Mouse (Mus musculus) kidney, adult 18-20 months (tissue): Measurements from ENCODE around the gene Spred3.
"Not testable (repeated sequence)": the region's sequence is repeated elsewhere in the genome, so short reads cannot be mapped to it uniquely, and the experiment has no call there.

Experiments
- DNase-seq: peaks from one replicate; pipeline ENCODE4 v3.0.0; 2021

Gene Spred3

GRCm38 (mm10) chr7:29170066-29170754 lies at the start of gene Spred3, which contains the start of gene Ggn:
Gene Spred3, minus strand, starts transcription at chr7:29170411.
Gene Ggn, plus strand, starts transcription at chr7:29170210.
- peak; percentile 90 for DNase-seq

- DNase-seq: no peak
Observed at GRCm38 (mm10) chr7:29214846-29215245, 44.6 kb upstream of the Spred3 start.

GRCm38 (mm10) chr7:29214236-29214635 lies 44.0 kb upstream of the Spred3 start:
- no peak for DNase-seq

DNA sequence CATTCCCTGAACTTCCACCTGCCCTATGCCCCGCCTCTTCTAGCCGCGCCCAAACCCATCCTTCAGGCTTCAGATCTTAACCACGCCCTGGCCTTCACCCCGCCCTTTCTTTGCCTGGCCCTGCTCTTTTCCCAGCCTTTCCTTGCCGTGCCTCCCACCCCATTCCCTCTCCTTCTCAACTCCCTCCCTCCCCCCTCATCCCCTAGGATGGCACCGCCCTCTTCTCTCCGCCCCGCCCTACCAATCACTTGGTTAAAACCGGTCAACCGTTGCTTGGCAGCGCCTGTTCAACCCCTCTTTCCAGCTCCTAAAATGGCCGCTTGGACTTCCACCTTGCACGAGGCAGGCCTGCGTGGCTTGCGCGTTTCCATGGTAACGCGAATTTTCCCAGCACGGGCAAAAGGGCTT lies 43.5 kb upstream of the Spred3 start, which contains the start of gene Catsperg1:
Catsperg1 (minus strand) TSS at position 361 of the 408 bp plus-strand sequence.
- DNase-seq: no peak

DNA sequence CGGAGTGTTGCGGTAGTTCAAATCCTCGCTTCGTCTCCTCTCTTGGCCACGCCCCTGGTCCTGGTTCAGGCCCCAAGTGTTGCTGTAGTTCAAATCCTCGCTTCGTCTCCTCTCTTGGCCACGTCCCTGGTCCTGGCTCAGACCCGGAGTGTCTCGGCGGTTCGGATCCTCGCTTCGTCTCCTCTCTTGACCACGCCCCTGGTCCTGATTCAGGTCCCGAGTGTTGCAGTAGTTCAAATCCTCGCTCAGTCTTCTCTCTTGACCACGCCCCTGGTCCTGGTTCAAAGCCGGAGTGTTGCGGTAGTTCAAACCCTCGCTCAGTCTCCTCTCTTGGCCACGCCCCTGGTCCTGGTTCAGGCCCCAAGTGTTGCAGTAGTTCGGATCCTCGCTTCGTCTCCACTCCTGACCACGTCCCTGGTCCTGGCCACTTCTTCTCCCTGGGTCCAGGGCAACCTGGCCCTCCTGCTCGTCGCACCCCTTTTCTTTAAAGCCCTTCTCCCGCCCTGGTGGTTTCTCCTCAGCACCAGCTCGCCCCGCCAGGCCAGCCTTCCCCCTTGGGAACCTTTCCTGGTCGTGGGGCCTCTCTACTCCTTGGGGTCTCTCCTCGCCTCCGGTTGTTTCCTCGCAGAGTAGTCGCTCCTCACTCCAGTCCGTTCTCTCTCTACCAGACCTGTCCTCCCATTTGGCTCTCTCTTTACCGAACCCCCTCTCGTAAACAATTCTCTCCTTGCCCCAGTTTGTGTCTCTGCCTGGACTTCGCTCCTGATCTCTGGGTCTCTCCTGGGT lies 42.8 kb upstream of the Spred3 start:
- not testable (repeated sequence) for DNase-seq

GRCm38 (mm10) chr7:29212199-29212765 lies 42.1 kb upstream of the Spred3 start:
- DNase-seq: no peak

DNA sequence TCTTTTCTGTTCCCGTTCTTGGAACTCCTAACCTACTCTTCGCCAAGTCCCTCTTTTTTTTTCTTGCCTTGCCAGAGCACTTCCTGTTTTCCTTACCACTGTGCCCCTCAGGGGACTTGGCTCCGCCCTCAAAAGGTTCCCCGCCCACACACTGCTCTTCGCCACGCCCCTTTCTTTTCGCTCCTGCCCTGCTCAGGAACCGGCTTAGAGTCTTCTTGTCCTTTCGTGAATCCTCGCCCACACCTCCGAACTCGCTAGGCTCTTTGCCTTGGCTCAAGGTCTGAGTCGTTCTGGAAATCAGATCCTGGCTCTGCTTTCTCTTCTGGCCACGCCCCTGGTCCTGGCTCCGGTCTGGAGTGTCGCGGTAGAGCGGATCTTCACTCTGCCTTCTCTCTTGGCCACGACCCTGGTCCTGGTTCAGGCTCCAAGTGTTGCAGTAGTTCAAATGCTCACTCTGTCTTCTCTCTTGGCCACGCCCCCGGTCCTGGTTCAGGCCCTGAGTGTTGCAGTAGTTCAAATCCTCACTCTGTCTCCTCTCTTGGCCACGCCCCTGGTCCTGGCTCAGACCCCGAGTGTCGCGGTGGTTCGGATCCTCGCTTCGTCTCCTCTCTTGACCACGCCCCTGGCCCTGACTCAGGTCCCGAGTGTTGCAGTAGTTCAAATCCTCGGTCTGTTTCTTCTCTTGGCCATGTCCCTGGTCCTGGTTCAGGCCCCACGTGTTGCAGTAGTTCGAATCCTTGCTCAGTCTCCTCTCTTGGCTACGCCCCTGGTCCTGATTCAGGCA lies 41.4 kb upstream of the Spred3 start:
- peak; percentile 87 for DNase-seq

- DNase-seq: not testable (repeated sequence)
Observed at GRCm38 (mm10) chr7:29211013-29211412, 40.8 kb upstream of the Spred3 start.

DNA sequence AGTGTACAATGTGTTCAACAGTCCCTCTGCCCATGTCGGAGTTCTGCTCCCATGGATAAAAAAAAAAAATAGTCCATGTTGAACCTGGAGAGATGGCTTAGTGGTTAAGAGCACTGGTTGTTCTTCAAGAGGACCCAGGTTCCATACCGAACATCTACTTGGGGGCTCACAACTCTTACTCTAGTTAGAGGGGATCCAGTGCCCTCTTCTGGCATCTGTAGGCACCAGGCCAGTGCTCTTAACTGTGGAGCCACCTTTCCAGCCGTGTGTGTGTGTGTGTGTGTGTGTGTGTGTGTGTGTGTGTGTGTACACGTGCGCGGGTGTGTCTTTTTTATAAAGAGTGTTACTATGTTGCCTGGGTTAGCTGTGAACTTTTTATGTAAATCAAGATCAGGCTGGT lies 32.4 kb upstream of the Spred3 start:
- DNase-seq: no peak

DNA sequence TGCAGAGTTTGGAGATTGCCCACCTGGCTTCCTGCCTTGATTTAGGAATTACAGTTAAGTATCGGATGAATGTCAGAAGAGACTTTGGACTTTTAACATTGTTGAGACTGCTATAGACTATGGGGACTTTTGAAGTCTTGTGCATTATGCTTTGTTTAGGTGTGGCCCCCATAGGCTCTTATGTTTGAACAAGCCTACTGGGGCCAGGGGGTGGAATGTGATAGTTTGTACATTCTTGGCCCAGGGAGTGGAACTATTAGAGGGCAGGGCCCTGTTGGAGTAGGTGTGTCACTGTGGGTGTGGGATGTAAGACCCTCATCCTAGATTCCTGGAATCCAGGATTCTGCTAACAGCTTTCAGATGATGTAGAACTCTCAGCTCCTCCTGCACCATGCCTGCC lies 24.0 kb upstream of the Spred3 start:
- not testable (repeated sequence) for DNase-seq

DNA sequence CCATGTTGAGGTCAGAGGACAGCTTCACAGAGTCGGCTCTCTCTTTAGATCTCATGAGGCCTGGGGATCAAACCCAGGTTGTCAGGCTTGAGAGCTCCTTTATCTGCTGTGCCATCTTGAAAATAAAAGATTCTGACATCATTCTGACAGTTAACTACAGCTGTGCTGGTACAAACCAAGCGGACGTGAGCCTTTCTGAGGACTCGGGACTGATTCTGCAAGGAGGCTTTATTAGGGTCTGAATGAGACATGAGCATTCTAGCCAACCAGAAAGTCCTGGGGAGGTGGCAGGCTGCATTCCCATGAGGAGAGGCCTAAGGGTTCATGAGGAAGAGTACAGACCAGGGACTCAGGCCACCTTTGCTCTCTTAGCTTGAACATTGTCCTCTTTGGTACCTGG lies 11.1 kb upstream of the Spred3 start:
- DNase-seq: not testable (repeated sequence)

GRCm38 (mm10) chr7:29180854-29181236 lies 10.6 kb upstream of the Spred3 start:
- DNase-seq: no peak

- peak; percentile 97 for DNase-seq
Observed at GRCm38 (mm10) chr7:29180077-29180853, 10.1 kb upstream of the Spred3 start, which contains the start of gene Psmd8. Gene Psmd8, minus strand, starts transcription at chr7:29180701.

DNA sequence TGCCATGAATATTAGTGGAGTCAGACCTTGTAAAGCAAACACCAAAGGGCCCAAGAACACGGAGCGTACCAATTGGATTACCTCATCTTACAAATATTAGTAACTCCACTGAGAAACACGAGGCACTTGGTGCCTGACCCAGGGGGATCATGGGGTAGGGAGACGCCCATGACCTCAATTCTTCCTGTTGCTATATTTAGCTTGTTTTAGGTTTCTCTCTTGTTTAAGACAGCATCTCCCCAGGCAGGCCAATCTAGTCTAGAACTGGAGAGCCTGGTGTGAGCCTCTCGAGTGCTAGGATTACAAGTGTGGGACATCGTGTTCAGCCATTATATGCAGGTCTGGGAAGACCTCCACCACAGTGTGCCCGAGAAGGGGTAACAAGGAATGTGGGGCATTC lies 9.1 kb upstream of the Spred3 start:
- no peak for DNase-seq

- no peak for DNase-seq
Observed at GRCm38 (mm10) chr7:29178106-29178505, 7.9 kb upstream of the Spred3 start.

DNA sequence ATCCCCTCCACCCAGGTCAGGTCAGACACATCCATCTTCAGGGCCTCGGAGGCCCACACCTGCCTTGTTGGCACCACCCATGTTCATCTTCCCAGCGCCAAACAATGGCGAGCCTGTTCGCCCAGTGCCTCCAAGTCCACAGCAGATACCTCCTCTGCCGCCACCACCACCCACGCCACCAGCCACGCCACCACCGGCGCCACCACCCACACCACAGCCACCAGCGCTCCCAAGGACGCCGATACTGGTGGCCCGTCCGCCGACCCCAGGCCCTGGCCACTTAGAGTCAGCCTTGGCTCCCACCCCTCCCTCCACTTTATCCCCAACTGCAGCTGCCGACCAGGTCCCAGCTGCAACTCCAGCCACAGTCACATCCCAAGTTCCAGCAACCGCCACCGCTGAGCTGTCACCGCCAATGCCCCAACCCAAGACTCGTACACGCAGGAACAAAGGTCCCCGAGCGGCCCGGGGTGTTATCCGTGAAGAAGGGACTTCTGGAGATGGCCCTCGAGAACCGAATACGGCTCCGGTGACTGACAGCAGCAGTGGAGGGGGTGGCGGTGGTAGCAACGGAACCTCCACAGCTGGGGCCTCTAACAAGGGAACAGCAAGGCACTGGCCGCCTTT lies 2.3 kb upstream of the Spred3 start:
- no peak for DNase-seq

DNA sequence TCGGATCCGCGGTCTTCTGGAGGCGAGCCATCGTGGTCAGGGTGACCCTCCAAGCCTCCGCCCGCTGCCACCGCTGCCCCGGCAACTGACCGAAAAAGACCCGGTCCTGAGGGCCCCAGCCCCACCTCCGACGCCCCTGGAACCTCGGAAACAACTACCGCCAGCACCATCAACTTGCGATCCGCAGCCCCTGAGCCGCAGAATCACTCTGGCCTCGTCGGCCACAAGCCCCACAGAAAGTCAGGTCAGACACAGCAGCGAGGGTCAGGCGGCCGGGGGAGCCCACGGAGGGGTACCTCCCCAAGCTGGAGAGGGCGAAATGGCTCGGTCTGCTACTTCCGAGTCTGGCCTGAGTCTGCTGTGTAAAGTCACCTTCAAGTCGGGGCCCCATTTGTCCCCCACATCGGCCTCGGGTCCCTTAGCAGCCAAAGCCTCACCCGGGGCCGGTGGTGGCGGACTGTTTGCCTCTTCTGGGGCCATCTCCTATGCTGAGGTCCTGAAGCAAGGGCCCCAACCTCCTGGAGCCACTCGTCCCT lies 1.4 kb upstream of the Spred3 start:
- DNase-seq: no peak

GRCm38 (mm10) chr7:29170755-29171561 lies 747 bp upstream of the Spred3 start:
- DNase-seq: peak; percentile 15

DNA sequence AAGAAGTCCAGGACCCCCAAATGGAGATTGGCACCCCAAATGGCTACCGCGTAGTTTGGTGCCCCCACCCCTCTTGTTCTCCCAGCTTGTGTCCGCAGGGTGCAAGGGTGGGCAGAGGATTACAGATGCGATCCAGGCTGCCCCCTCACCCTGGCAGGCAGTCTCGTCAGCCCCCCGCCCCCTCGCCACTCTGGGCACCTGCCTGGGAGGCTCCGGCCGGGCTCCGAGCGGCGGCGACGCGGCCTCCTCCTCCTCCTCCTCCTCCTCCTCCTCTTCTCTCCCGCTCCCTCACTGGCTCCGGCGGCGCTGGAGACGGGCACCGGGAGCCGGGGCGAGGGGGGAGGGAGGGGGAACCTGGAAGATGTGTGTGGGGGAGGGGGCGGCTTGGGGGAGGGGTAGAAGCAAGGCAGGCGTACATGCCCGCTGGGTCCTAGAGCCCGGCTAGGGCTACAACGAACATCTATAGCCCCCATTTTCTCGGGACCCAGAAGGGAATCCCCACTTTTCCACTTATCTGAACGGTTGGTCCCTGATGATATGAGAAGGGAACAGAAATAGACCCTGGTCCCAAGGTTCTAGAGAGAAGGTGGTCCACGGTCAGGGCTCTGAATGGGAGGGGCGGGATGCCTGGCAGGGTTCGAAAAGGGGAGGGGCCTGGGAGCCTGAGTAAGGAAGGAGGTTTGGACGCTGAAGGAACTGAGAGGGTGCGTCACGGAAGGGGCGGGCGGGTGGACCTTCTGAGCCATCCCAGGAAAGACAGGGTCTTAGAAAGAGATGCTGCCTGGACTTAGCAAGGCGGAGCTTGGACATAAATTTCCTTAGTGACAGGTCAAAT lies 763 bp downstream of the Spred3 start:
- peak; percentile 70 for DNase-seq
